Mouse (Mus musculus): Measurements from ENCODE around the gene Dppa3. TPM values are rescaled to one million over a fixed set of nuclear protein-coding genes. Genes with fewer than 3 reads are reported as not detected.

The Dppa3 gene
- polyA plus RNA-seq, 1 experiment from 2014 or later: not detected

DNA sequence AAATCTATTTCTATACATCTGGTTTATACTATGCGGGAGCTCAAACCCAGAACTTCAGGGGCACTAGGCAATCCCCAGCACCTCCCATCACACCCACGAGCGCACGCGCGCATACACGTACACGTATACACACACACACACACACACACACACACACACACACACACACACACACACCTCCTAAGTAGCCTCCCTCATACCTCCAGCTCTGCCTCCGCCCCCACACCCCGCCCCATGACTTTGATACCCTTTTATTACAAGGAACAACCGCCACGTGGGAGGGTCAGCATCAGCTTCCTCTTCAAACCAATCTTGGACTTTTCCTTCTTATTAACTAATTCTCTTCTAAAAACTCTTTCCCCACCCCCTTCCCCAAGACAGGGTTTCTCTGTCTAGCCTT is 18.5 kb upstream of the Dppa3 start:
- WGBS: 93% methylated on average over 12 of the region's 12 CpGs
- no peaks in the 10 kb centered on the region for H3K36me3 ChIP-seq (ENCODE audit: control insufficient read depth, insufficient read depth, low read length)
- no peaks in the 10 kb centered on the region for H3K27me3 ChIP-seq (replicated peaks; ENCODE audit: control insufficient read depth, insufficient read depth, low read length)
- no peak for ATAC-seq
- H3K4me1 ChIP-seq (ENCODE audit: control insufficient read depth, insufficient read depth, low read depth, low read length): peaks cover under 1% of the 10 kb centered on the region; the same call in 1 of the 2 replicates
- no peak overlapping the region for H3K27ac ChIP-seq (ENCODE audit: low read depth, low read length)
- H3K4me2 ChIP-seq (ENCODE audit: low read length): no peak overlapping the region
- H3K4me3 ChIP-seq (ENCODE audit: low read length): no peak overlapping the region
- H3K9ac ChIP-seq (ENCODE audit: low read depth, low read length): no peak overlapping the region
- no peaks in the 10 kb centered on the region for H3K9me3 ChIP-seq (ENCODE audit: control insufficient read depth, low read length)

DNA sequence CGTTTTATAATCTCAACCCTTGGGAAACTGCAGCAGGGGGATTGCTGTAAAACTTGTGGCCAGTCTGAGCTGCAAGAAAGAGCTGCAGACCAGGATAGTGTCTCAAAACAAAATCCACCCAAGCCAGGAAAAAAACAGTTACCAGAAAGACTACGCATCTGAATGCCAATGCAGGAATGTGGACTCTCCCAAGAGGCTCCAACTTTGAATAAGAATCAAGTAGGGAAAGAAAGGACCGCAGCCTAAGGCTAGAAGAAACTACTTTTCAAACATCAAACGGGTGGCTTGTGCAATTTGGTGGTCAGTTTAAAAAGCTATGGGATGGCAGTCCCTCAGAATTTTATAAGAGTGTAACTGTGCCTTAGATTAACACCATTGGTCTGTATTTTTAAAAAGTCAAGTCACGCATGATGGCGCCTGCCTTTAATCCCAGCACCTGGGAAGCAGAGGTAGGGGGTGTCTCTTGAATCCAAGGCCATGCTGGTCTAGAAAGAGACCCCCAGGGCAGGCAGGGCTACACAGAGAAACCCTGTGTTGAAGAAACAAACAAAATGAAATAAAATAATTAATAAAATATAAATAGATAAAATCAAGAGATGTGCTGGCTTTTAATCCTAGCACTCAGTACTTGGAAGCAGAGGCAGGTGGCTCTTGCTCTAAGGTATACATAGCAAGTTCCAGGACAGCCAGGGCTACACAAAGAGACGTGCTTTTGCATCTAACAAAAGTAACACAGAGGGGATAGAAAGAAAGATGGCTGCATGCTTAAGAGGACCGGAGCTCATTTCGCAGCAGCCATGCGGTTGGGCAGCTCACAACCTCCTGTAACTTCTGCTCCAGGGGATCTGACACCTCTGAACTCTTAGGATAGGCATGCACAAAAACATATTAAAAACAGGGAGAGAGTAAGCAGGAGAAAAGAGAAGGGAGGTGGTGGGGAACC is 17.5 kb upstream of the Dppa3 start:
- Histone ChIP-seq H3K27me3 (replicated peaks; ENCODE audit: control insufficient read depth, insufficient read depth, low read length) (no peaks in the 10 kb centered on the region), H3K4me2 (ENCODE audit: low read length) (no peak overlapping the region), H3K9me3 (ENCODE audit: control insufficient read depth, low read length) (no peaks in the 10 kb centered on the region), H3K27ac (ENCODE audit: low read depth, low read length) (no peak overlapping the region), H3K36me3 (ENCODE audit: control insufficient read depth, insufficient read depth, low read length) (no peaks in the 10 kb centered on the region), H3K4me1 (ENCODE audit: control insufficient read depth, insufficient read depth, low read depth, low read length) (no peaks in the 10 kb centered on the region), H3K9ac (ENCODE audit: low read depth, low read length) (no peak overlapping the region), H3K4me3 (ENCODE audit: low read length) (no peak overlapping the region)
- ATAC-seq: no peak
- WGBS: 72% methylated on average over 10 of the region's 10 CpGs

DNA sequence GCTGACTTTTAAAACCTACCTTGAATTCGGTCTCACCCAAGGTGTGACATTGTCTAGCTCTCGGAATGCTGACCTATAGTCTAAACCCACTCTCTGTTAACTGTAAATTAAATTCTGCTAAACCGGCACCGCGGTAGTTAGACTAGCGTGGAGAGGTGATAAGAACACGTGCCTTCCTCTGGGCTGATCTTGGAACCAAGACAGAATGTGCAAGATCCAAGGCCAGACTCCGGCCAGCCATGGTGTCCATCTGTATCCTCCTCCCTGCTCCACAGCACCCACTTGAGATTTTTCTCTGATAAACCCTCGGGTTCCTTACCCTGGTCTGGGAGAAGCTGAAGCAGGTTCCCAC is 16.9 kb upstream of the Dppa3 start:
- ATAC-seq: no peak
- H3K27me3 ChIP-seq (replicated peaks; ENCODE audit: control insufficient read depth, insufficient read depth, low read length): no peaks in the 10 kb centered on the region
- H3K27ac ChIP-seq (ENCODE audit: low read depth, low read length): no peak overlapping the region
- H3K4me2 ChIP-seq (ENCODE audit: low read length): no peak overlapping the region
- no peaks in the 10 kb centered on the region for H3K36me3 ChIP-seq (ENCODE audit: control insufficient read depth, insufficient read depth, low read length)
- no peaks in the 10 kb centered on the region for H3K9me3 ChIP-seq (ENCODE audit: control insufficient read depth, low read length)
- no peak overlapping the region for H3K9ac ChIP-seq (ENCODE audit: low read depth, low read length)
- 75% methylated on average over 9 of the region's 9 CpGs for WGBS
- no peak overlapping the region for H3K4me3 ChIP-seq (ENCODE audit: low read length)
- H3K4me1 ChIP-seq (ENCODE audit: control insufficient read depth, insufficient read depth, low read depth, low read length): no peaks in the 10 kb centered on the region

DNA sequence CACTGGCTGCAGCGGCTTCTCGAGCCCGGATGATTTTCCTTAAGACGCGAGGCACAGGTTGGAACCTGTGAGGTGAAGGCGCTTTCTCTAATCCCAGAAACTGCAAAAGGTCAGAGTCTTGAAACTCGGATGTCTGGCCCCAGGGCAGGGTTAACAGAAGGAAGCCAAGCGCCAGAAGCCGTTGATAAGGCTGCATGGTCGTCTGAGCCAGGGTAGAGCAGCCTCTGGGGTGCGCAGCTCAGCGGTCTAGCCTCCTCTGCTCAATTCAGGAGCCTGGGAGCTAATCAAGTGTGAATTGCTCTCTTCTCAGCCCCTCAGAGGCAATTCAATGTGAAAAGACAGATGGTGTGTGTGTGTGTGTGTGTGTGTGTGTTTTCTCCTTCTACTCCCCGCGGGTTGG is 16.4 kb upstream of the Dppa3 start, which contains the start of gene Gdf3:
Gene Gdf3 (minus strand): TSS at position 317 of the 400 bp plus-strand sequence.
- Histone ChIP-seq H3K4me2 (ENCODE audit: low read length) (no peak within 1 kb of the TSS), H3K4me1 (ENCODE audit: control insufficient read depth, insufficient read depth, low read depth, low read length) (no peaks in the 10 kb centered on the region), H3K27me3 (replicated peaks; ENCODE audit: control insufficient read depth, insufficient read depth, low read length) (no peaks in the 10 kb centered on the region), H3K9ac (ENCODE audit: low read depth, low read length) (no peak within 1 kb of the TSS), H3K36me3 (ENCODE audit: control insufficient read depth, insufficient read depth, low read length) (no peaks in the 10 kb centered on the region), H3K27ac (ENCODE audit: low read depth, low read length) (no peak within 1 kb of the TSS), H3K9me3 (ENCODE audit: control insufficient read depth, low read length) (no peaks in the 10 kb centered on the region), H3K4me3 (ENCODE audit: low read length) (no peak within 1 kb of the TSS)
- 62% methylated on average over 14 of the region's 14 CpGs for WGBS
- ATAC-seq: peak; percentile 64

DNA sequence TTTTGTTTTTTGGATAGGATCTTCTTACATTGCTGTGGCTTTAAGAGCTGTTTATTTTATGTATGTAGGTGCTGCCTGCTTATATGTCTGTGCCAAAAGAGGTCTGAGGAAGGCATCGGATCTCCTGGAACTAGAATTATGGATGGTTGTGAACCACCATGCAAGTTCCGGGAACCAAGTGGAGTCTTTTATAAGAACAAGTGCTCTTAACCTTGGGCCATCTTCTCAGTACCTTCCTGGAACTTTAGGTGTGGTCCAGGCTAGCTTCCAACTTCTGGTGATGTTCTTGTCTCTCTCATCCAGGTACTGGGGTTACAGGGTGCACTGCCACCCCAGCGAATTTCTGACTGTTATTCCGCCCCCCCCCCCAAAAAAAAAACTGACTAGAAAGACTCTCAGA is 13.8 kb upstream of the Dppa3 start:
- WGBS: 86% methylated on average over 4 of the region's 4 CpGs
- no peak overlapping the region for H3K9ac ChIP-seq (ENCODE audit: low read depth, low read length)
- H3K36me3 ChIP-seq (ENCODE audit: control insufficient read depth, insufficient read depth, low read length): no peaks in the 10 kb centered on the region
- no peak for ATAC-seq
- H3K27ac ChIP-seq (ENCODE audit: low read depth, low read length): no peak overlapping the region
- no peak overlapping the region for H3K4me2 ChIP-seq (ENCODE audit: low read length)
- no peaks in the 10 kb centered on the region for H3K9me3 ChIP-seq (ENCODE audit: control insufficient read depth, low read length)
- no peaks in the 10 kb centered on the region for H3K4me1 ChIP-seq (ENCODE audit: control insufficient read depth, insufficient read depth, low read depth, low read length)
- no peaks in the 10 kb centered on the region for H3K27me3 ChIP-seq (replicated peaks; ENCODE audit: control insufficient read depth, insufficient read depth, low read length)
- H3K4me3 ChIP-seq (ENCODE audit: low read length): no peak overlapping the region

DNA sequence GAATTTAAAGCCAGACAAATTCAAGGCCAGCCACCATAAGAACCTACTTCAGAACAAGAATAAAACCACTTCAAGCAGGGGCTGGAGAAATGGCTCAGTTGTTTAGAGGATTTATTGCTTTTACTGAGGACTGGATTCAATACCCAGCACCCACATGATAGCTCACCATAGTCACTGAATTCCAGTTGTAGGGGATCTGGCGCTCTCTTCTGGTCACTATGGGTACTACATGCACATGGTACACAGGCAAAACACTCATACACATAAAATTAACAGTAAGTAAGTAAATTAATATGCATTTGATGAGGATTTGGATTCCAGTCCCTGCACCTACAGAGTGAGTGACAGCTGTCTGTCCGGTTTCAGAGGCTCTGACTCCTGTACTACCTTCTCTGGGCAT is 12.2 kb upstream of the Dppa3 start:
- Histone ChIP-seq H3K9ac (ENCODE audit: low read depth, low read length) (no peak overlapping the region), H3K9me3 (ENCODE audit: control insufficient read depth, low read length) (no peaks in the 10 kb centered on the region), H3K4me3 (ENCODE audit: low read length) (no peak overlapping the region), H3K27ac (ENCODE audit: low read depth, low read length) (no peak overlapping the region), H3K4me2 (ENCODE audit: low read length) (no peak overlapping the region), H3K36me3 (ENCODE audit: control insufficient read depth, insufficient read depth, low read length) (no peaks in the 10 kb centered on the region), H3K4me1 (ENCODE audit: control insufficient read depth, insufficient read depth, low read depth, low read length) (no peaks in the 10 kb centered on the region), H3K27me3 (replicated peaks; ENCODE audit: control insufficient read depth, insufficient read depth, low read length) (no peaks in the 10 kb centered on the region)
- ATAC-seq: no peak
- WGBS: 66% methylated on average over 2 of the region's 2 CpGs

DNA sequence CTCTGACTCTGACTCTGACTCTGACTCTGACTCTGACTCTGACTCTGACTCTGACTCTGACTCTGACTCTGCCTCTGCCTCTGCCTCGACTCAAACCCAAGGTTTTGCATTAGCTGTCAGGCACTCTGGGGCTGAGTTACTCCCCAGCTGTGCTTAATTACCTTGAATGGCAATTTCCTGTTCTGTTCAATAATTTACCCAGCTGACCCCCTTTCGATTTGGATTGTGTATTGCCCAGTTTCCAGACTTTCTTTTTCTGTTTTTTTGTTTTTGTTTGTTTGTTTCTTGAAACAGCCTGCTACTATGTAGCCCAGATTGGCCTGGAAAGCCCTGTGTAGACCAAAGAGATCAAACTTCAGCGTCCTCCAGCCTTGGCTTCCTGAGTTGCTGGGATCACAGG is 10.2 kb upstream of the Dppa3 start:
- no peak for ATAC-seq
- Histone ChIP-seq H3K9me3 (ENCODE audit: control insufficient read depth, low read length) (no peaks in the 10 kb centered on the region), H3K9ac (ENCODE audit: low read depth, low read length) (no peak overlapping the region), H3K27me3 (replicated peaks; ENCODE audit: control insufficient read depth, insufficient read depth, low read length) (no peaks in the 10 kb centered on the region), H3K4me1 (ENCODE audit: control insufficient read depth, insufficient read depth, low read depth, low read length) (no peaks in the 10 kb centered on the region), H3K4me2 (ENCODE audit: low read length) (no peak overlapping the region), H3K4me3 (ENCODE audit: low read length) (no peak overlapping the region), H3K36me3 (ENCODE audit: control insufficient read depth, insufficient read depth, low read length) (no peaks in the 10 kb centered on the region), H3K27ac (ENCODE audit: low read depth, low read length) (no peak overlapping the region)
- 70% methylated on average over 3 of the region's 3 CpGs for WGBS

DNA sequence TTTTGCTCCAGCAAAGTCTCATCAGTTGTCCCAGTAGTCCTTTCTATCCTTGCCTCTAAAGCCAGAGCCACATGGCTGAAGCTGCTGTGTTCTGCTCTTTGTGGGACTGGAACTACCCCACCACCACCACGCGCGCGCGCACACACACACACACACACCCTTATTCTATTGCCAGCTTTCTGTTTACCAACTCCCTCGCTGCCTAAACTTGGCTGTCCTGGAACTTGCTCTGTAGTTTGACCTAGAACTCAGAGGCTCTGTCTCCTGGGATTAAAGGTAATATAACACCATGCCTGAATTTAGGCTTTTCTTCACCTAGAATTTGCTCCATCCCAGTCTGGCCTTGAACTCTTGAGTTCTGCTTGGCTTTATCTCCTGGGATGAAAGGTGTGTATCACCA is 5.1 kb upstream of the Dppa3 start:
- H3K4me2 ChIP-seq (ENCODE audit: low read length): no peak overlapping the region
- no peaks in the 10 kb centered on the region for H3K9me3 ChIP-seq (ENCODE audit: control insufficient read depth, low read length)
- 96% methylated on average over 6 of the region's 6 CpGs for WGBS
- H3K4me3 ChIP-seq (ENCODE audit: low read length): no peak overlapping the region
- no peaks in the 10 kb centered on the region for H3K4me1 ChIP-seq (ENCODE audit: control insufficient read depth, insufficient read depth, low read depth, low read length)
- H3K27me3 ChIP-seq (replicated peaks; ENCODE audit: control insufficient read depth, insufficient read depth, low read length): no peaks in the 10 kb centered on the region
- ATAC-seq: no peak
- H3K36me3 ChIP-seq (ENCODE audit: control insufficient read depth, insufficient read depth, low read length): no peaks in the 10 kb centered on the region
- no peak overlapping the region for H3K9ac ChIP-seq (ENCODE audit: low read depth, low read length)
- H3K27ac ChIP-seq (ENCODE audit: low read depth, low read length): no peak overlapping the region

DNA sequence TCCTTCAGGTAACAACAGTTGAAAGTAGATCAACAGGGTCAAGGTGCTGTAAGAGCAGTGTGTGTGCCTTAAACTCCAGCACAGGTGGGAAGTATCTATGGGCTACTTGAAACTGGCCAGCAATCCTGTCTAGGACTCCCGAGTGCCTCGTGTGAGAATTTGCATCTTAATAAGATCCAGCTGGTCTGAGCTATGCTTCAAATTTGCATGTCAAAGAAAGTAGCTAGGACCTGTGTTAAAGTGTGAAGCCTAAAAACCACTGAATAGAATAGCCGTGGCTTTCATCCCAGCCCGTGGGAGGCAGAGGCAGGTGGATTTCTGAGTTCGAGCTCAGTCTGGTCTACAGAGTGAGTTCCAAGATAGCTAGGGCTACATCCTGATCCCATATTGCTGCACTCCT is 1.7 kb upstream of the Dppa3 start:
- ATAC-seq: no peak

More for the DNA sequence above, 1.7 kb upstream of the Dppa3 start:
- no peak overlapping the region for H3K9ac ChIP-seq (ENCODE audit: low read depth, low read length)
- H3K27ac ChIP-seq (ENCODE audit: low read depth, low read length): no peak overlapping the region
- H3K36me3 ChIP-seq (ENCODE audit: control insufficient read depth, insufficient read depth, low read length): no peaks in the 10 kb centered on the region
- no peaks in the 10 kb centered on the region for H3K4me1 ChIP-seq (ENCODE audit: control insufficient read depth, insufficient read depth, low read depth, low read length)
- no peaks in the 10 kb centered on the region for H3K27me3 ChIP-seq (replicated peaks; ENCODE audit: control insufficient read depth, insufficient read depth, low read length)
- no peaks in the 10 kb centered on the region for H3K9me3 ChIP-seq (ENCODE audit: control insufficient read depth, low read length)
- no peak overlapping the region for H3K4me2 ChIP-seq (ENCODE audit: low read length)
- no peak overlapping the region for H3K4me3 ChIP-seq (ENCODE audit: low read length)
- WGBS: 21% methylated on average over 5 of the region's 5 CpGs

Measured in hindbrain, embryonic 16.5 days (tissue).